Mouse (Mus musculus) cortical plate, adult 2 months (tissue): Measurements from ENCODE around the gene Dnajc12.

Experiments
- CTCF ChIP-seq: fragments of 200-500 bp; IDR thresholded peaks from 2 replicates; pipeline ENCODE4 v1.5.1; 2011; ENCODE audit warnings: mild to moderate bottlenecking, control low read depth, low read length; ENCODE audit not compliant: insufficient read depth; ENCODE audit errors: extremely low read depth
- POLR2A ChIP-seq: fragments of 200-500 bp; IDR thresholded peaks from 2 replicates; pipeline ENCODE4 v1.6.1; 2011; ENCODE audit warnings: mild to moderate bottlenecking, low read length, control low read depth; ENCODE audit not compliant: insufficient read depth; ENCODE audit errors: extremely low read depth

DNA sequence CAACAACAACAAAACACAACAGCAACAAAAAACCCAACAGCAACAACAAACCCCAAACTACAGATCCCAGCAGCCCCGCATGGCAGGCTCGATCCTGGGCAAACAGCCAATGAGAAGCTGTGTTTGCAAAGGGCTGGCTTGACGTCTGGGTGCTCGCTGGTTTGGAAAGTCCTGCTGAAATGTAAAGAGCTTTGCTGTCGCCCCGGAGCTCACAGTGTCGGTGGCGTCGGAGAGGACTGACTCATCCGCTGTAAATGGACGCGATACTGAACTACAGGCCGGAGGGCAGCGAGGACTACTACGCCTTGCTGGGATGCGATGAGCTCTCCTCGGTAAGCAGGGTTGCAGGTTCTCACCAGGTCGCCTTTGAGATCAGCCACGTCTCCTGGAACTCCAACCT, 4.2 kb downstream of the Dnajc12 start:
- TF ChIP-seq CTCF (no peak), POLR2A (peak; percentile 93)
